Mouse (Mus musculus): ENCODE data around the gene A930018P22Rik. TPM values are rescaled to one million over a fixed set of nuclear protein-coding genes. Genes with fewer than 3 reads are reported as not detected.

The A930018P22Rik gene
- polyA plus RNA-seq, 1 experiment from 2014 or later = not detected

DNA sequence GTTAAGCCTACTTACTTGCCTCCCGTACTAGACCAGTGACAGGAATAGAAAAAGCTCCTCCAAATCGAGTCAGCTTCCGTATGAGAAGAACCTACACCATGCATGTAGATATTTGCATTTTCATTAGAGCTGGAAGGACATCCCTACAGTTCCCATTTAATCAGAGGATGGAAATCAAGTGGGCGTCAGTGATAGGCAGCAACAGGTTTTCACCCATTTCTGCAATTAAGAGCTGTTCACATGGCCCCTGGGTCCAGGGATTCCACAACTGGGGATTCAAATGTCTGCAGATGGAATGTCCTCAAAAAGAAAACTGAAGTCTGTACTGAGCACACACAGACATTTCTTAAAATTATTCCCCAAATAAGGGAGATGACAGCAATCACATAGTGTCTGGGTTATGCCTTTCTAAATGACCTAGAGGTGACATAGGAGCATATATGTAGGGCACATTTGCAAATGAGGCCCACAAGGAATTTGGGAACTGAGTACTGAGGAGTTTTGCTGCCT is 41.5 kb downstream of the A930018P22Rik start:
- ATAC-seq (ENCODE audit: insufficient read depth) = no peak
- no peak for TF ChIP-seq CTCF (IDR thresholded peaks at IDR 0.05; ENCODE audit: low read depth)
- WGBS = 88% methylated on average over 4 of the region's 4 CpGs

GRCm38 (mm10) chr2:104165631-104166030 is 43.1 kb downstream of the A930018P22Rik start:
- Histone ChIP-seq H3K4me3 (ENCODE audit: low read depth, low read length) (no peak overlapping the region), H3K9ac (no peak overlapping the region), H3K27me3 (ENCODE audit: insufficient read depth, low read length) (no peaks in the 10 kb centered on the region), H3K36me3 (ENCODE audit: insufficient read depth) (no peaks in the 10 kb centered on the region), H3K4me1 (ENCODE audit: insufficient read depth) (no peaks in the 10 kb centered on the region), H3K4me2 (no peak overlapping the region), H3K27ac (ENCODE audit: low read depth) (no peak overlapping the region), H3K9me3 (ENCODE audit: low read depth, low read length) (no peaks in the 10 kb centered on the region)
- DNase-seq = peak; percentile 15
- TF ChIP-seq CTCF (IDR thresholded peaks at IDR 0.05; ENCODE audit: low read depth) = no peak
- ATAC-seq (ENCODE audit: insufficient read depth) = no peak
- WGBS = 67% methylated on average over 2 of the region's 2 CpGs

More for the DNA sequence above, 41.5 kb downstream of the A930018P22Rik start:
- Histone ChIP-seq H3K27ac (ENCODE audit: low read depth) (no peak overlapping the region), H3K27me3 (ENCODE audit: insufficient read depth, low read length) (no peaks in the 10 kb centered on the region), H3K9ac (no peak overlapping the region), H3K4me3 (ENCODE audit: low read depth, low read length) (no peak overlapping the region), H3K4me2 (no peak overlapping the region), H3K4me1 (ENCODE audit: insufficient read depth) (no peaks in the 10 kb centered on the region), H3K36me3 (ENCODE audit: insufficient read depth) (no peaks in the 10 kb centered on the region), H3K9me3 (ENCODE audit: low read depth, low read length) (no peaks in the 10 kb centered on the region)
- DNase-seq = no peak

DNA sequence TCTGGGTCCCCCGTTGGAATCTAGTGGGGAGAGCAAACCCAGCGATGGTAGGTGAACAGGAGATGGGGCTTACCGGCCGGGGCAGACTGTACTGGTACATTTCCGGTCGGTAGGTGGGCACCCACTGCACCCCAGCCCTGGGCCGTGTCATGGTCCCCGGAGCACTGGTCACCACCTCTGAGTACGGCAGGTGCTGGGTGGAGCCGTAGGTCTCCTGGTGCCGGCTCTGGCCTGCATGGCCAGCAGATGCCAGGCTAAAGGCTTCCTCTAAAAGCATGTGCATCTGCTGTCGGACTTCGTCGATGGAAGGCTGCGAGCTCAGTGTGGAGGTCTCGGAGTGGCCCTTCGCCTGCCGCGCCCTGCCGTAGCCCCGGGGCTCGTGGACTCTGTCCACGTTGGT is 45.2 kb downstream of the A930018P22Rik start:
- Histone ChIP-seq H3K9ac (no peak overlapping the region), H3K9me3 (ENCODE audit: low read depth, low read length) (no peaks in the 10 kb centered on the region), H3K4me3 (ENCODE audit: low read depth, low read length) (no peak overlapping the region), H3K36me3 (ENCODE audit: insufficient read depth) (no peaks in the 10 kb centered on the region), H3K4me1 (ENCODE audit: insufficient read depth) (no peaks in the 10 kb centered on the region), H3K27ac (ENCODE audit: low read depth) (no peak overlapping the region), H3K4me2 (no peak overlapping the region), H3K27me3 (ENCODE audit: insufficient read depth, low read length) (no peaks in the 10 kb centered on the region)
- DNase-seq (no peak), ATAC-seq (ENCODE audit: insufficient read depth) (no peak)
- TF ChIP-seq CTCF (IDR thresholded peaks at IDR 0.05; ENCODE audit: low read depth) = no peak
- WGBS = 94% methylated on average over 23 of the region's 23 CpGs

- Histone ChIP-seq H3K9ac (no peak overlapping the region), H3K4me1 (ENCODE audit: insufficient read depth) (no peaks in the 10 kb centered on the region), H3K4me2 (no peak overlapping the region), H3K36me3 (ENCODE audit: insufficient read depth) (no peaks in the 10 kb centered on the region), H3K4me3 (ENCODE audit: low read depth, low read length) (no peak overlapping the region), H3K9me3 (ENCODE audit: low read depth, low read length) (no peaks in the 10 kb centered on the region), H3K27me3 (ENCODE audit: insufficient read depth, low read length) (no peaks in the 10 kb centered on the region), H3K27ac (ENCODE audit: low read depth) (no peak overlapping the region)
- no peak for DNase-seq
- TF ChIP-seq CTCF (IDR thresholded peaks at IDR 0.05; ENCODE audit: low read depth) = no peak
- no peak for ATAC-seq (ENCODE audit: insufficient read depth)
- WGBS = 91% methylated on average over 17 of the region's 17 CpGs
These were observed 45.8 kb downstream of the A930018P22Rik start for GRCm38 (mm10) chr2:104168186-104168896.

DNA sequence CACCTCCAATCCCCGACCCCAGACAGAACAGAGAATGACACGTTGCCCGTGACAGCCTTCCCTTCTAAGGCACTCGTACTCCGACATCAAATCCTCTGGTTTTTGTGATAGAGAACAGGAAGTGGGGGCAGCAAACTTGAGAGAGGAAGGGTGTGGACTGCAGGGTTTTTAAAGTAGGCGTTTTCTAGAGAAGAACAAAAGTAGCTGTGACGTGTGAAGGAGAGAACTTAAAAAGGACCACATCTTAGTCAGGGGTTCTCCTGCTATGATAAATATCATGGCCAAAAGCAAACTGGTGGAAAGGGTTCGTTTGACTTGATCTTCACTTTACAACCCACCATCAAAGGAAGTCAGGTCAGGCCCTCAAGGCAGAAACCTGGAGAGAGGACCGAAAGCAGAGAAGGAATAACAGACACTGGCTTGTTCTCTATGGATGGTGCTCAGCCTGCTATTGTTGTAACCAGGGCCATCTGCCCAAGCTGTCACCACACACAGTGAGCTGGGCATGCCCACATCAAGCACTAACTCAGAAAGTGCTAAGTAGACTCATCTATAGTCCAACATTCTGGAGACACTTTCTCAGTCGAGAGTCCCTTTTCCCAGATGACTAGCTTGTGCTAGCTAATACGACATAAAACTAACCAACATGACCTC is 50.3 kb downstream of the A930018P22Rik start:
- TF ChIP-seq CTCF (IDR thresholded peaks at IDR 0.05; ENCODE audit: low read depth) = no peak
- H3K27me3 ChIP-seq (ENCODE audit: insufficient read depth, low read length) = no peaks in the 10 kb centered on the region
- H3K9ac ChIP-seq = no peak overlapping the region
- no peak overlapping the region for H3K4me3 ChIP-seq (ENCODE audit: low read depth, low read length)
- H3K9me3 ChIP-seq (ENCODE audit: low read depth, low read length) = no peaks in the 10 kb centered on the region
- no peak overlapping the region for H3K4me2 ChIP-seq
- WGBS = 39% methylated on average over 11 of the region's 11 CpGs
- no peak for DNase-seq
- H3K4me1 ChIP-seq (ENCODE audit: insufficient read depth) = peaks cover 18% of the 10 kb centered on the region
- ATAC-seq (ENCODE audit: insufficient read depth) = no peak
- H3K36me3 ChIP-seq (ENCODE audit: insufficient read depth) = no peaks in the 10 kb centered on the region
- H3K27ac ChIP-seq (ENCODE audit: low read depth) = no peak overlapping the region

GRCm38 (mm10) chr2:104173431-104173830 is 50.9 kb downstream of the A930018P22Rik start:
- no peaks in the 10 kb centered on the region for H3K27me3 ChIP-seq (ENCODE audit: insufficient read depth, low read length)
- H3K4me1 ChIP-seq (ENCODE audit: insufficient read depth) = peaks cover 18% of the 10 kb centered on the region
- H3K9me3 ChIP-seq (ENCODE audit: low read depth, low read length) = no peaks in the 10 kb centered on the region
- H3K4me2 ChIP-seq = no peak overlapping the region
- WGBS = 81% methylated on average over 3 of the region's 3 CpGs
- no peak for DNase-seq
- no peak overlapping the region for H3K4me3 ChIP-seq (ENCODE audit: low read depth, low read length)
- H3K27ac ChIP-seq (ENCODE audit: low read depth) = no peak overlapping the region
- H3K36me3 ChIP-seq (ENCODE audit: insufficient read depth) = no peaks in the 10 kb centered on the region
- 0 out of 2 replicates have a peak, but pooled peaks have one; percentile 12 for TF ChIP-seq CTCF (IDR thresholded peaks at IDR 0.05; ENCODE audit: low read depth)
- no peak for ATAC-seq (ENCODE audit: insufficient read depth)
- no peak overlapping the region for H3K9ac ChIP-seq

Other genes starting within 250 kb of the A930018P22Rik start
- 44.0 and 44.5 TPM in 2 replicates for gene Lmo2, start 164.8 kb upstream of the A930018P22Rik start, polyA plus RNA-seq (2014; fragmentation: Nextera tagmentation; extraction: Ambion mirVana)
- gene Fbxo3, start 95.0 kb upstream of the A930018P22Rik start, polyA plus RNA-seq (2014; fragmentation: Nextera tagmentation; extraction: Ambion mirVana) = 54.0 and 56.6 TPM in 2 replicates
- gene 4931422A03Rik, start 94.4 kb upstream of the A930018P22Rik start, polyA plus RNA-seq (2014; fragmentation: Nextera tagmentation; extraction: Ambion mirVana) = 1.9 and 2.1 TPM in 2 replicates
- gene Gm10912, start 56.9 kb upstream of the A930018P22Rik start, polyA plus RNA-seq (2014; fragmentation: Nextera tagmentation; extraction: Ambion mirVana) = not detected in 2 replicates
- not detected in 2 replicates for gene Gm10799, start 54.2 kb upstream of the A930018P22Rik start, polyA plus RNA-seq (2014; fragmentation: Nextera tagmentation; extraction: Ambion mirVana)
- 2.8 and 4.5 TPM in 2 replicates for gene Cd59b, start 52.9 kb upstream of the A930018P22Rik start, polyA plus RNA-seq (2014; fragmentation: Nextera tagmentation; extraction: Ambion mirVana)
- 17.8 and 18.4 TPM in 2 replicates for gene Cd59a, start 27.0 kb upstream of the A930018P22Rik start, polyA plus RNA-seq (2014; fragmentation: Nextera tagmentation; extraction: Ambion mirVana)

Measured in lung, embryonic 14.5 days (tissue).